Mouse (Mus musculus) c-Kit-positive CD71-positive TER-119-negative erythroid progenitor cells, embryonic 14.5 days (primary cell): Measurements from ENCODE around the gene Pcgf3.
"Not testable (repeated sequence)": the region's sequence is repeated elsewhere in the genome, so short reads cannot be mapped to it uniquely, and the experiment has no call there.

ENCODE experiments used
- DNase-seq: peaks from one replicate; pipeline ENCODE4 v3.0.0-alpha.2; 2013; ENCODE audit warnings: low read depth

Pcgf3 gene

DNA sequence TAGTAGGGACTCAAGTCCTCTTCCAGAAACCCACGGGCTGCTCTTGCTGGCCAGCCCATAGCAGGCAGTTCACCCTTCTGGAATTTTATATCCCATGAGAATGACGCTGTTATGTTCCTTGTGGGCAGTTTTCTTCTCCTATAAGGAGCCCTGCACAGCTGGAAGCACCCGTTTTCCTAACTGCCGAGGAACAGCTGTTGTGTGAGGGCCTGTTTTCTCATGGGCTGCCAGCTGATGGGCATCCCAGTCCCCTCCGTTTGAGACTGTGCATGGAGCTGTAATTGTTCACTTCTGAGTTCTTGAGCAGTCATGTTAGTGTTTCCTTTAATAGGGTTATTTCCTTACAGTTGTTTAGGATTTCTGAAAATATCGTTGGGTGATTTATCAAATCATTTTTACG, 8.6 kb downstream of the Pcgf3 start:
- no peak for DNase-seq

DNA sequence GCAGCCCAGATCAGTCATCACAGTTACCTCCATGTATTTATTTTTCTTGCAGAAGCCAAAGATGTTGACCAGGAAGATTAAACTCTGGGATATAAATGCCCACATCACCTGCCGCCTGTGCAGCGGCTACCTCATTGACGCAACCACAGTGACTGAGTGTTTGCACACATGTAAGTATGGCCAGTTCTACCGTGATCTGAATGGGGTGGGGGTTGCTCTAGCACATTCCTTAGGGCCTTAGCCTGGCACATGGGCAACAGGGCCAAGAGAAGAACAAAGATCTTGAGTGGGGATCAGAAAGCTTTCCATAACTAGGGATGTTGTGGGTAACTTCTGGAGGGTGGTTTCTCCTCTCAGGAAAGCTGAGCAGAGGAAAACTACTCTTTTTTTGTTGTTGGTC, 12.7 kb downstream of the Pcgf3 start:
- no peak for DNase-seq

DNA sequence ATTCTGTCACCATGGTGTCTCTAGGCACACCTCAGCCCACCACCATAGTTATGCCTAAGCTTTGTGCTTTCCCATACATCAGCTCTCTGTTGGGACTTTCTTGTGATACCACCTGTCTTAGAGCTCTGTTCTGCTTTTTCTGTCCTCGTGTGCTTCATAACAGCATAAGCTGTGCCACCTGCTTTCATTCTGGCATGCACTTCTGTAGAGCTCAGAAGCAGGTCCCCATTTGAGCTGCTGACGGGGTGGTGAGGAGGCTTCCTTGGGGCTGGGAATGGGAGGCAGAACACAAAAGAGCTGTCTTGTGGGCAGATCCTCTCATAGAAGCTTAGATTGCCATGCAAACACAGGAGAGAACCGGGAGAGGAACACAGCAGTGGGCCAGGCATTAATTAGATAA, 14.9 kb downstream of the Pcgf3 start:
- no peak for DNase-seq

DNA sequence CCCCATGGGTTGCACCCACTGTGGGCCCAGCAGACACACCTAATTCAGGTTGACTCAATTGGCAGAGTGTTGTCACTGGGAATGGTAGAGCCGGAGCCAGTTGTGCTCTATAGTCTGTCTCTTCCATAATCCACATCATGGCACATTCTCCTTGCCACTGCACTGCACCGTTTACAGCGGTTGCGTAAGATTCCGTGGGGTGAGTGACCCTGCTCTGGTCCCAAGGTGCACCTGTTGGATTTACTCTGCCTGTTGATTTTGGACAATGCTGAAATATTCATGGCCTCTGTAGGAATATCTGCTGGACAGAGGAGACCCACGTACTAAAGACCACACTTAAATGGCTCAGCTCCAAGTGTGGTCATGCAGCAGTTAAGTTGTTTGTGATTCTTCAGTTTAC, 22.0 kb downstream of the Pcgf3 start:
- no peak for DNase-seq

DNA sequence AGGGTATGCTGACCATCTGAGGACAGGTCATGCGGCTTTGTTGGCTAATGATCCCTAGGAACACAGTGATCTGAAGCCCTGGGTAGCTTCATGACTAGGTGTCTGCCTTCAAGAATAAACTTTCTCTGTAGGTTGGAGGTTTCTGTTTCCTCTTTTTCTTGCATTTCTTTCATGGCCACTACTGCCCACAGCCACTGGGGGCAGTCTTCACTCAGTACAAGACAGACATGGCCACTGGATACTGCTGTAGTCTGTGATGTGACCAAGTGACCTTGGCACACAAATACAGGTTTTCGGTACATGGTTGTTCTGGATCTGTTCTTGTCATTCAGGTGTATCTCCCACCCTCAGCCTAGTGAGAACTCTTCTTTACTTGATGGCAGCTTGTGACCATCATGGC, 24.2 kb downstream of the Pcgf3 start:
- no peak for DNase-seq

DNA sequence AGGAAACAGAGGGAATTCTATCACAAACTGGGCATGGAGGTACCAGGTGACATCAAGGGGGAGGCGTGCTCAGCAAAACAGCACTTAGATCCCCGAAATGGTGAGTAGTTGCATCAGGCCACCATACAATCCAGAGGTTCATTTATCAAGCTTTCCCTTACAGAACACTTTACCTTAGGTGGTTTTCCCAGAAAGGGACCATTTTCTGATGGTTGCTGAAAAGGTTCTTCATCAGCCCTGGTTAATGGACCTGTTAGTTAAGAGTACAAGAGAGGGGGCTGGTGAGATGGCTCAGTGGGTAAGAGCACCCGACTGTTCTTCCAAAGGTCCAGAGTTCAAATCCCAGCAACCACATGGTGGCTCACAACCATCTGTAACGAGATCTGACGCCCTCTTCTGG, 25.1 kb downstream of the Pcgf3 start:
- not testable (repeated sequence) for DNase-seq

DNA sequence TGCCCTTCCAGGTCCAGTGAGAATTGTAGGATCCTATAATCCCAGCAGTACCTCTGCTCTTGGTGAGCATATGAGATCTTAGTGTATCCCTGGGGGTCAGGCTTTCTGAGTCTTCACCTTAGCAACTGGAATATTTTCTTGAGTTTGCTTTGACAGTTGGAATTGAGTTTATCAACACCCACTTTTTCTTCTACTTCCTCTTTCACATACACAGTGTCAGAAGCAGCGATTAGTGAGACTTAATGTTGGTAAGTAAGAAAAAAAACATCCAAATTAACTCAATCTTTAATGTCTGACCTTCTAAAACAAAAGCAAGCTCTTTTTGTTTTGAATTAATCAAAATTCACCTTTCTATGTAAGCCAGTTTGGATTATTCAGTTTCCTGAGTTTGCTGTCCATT, 40.5 kb downstream of the Pcgf3 start:
- no peak for DNase-seq

DNA sequence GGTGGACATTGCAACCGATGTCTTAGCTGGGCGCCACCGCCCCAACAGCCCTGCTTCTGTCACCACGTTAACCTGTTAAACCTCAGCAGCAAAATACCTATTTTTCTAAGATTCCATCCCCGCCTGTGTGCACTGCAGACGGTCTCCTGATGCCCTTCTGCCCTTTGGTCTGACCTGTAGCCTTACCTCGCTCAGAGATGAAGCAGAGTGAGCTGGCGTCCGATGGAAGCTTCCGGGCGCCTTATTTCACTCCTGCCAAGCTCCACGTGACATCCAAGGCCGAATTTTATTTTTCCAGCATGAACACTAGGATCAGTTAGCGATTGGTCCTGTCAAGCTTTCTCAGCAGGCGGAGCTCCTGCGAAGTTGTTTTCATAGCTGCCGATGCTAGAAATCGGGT, 41.3 kb downstream of the Pcgf3 start:
- no peak for DNase-seq

DNA sequence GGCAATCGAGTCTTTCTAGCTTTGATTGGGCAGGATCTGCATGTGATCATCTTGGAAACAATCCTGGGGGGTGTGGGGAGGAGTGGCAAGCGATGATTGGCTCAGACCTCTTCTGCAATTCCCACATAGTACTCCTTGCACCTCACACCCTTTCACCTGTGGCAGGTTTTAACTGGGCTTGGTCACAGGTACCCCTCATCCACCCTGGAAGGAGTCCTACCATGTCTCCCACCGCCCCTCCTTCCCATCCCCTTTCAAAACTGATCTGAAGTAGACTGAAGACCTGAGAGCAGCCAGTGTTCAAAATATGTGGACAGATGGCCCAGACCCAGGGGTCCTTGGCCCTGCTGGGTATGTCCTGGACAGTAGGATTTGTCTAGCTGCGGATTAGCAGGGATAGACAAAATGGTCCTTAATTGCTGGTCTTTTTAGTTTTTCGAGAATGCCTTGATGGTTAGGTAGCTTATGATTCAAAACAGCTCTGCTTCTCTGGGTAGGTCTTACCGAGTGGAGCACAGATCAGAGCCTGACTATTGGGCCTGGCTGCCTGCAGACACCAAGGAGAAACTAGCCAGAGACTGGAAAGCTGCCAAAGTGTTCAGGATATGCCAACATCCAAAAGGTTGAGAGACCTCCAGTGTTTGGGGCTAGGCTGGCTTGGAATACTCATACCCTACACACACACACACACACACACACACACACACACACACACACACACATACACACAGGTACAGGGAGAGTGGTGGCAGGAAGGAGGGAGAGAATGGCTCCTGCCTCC, 54.7 kb downstream of the Pcgf3 start:
- no peak for DNase-seq

DNA sequence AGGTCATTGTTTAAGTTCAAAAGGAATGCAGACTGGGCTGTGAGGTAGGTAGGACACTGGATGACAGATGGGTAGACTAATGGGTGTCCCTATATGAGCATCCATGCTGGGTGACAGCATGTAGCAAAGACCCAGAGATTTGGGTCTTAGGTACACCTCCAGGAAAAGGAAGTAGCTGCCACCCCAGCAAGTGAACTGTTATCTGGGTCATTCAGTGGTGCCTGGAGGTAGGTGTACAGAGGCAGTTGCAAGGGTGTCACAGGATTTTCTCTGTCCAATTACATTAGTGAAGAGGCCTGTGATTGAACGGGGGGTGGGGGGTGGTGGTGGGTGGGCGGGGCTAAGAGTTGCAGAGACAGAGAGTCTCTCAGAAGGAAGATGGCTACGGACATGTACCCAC, 55.6 kb downstream of the Pcgf3 start:
- DNase-seq, result no peak

DNA sequence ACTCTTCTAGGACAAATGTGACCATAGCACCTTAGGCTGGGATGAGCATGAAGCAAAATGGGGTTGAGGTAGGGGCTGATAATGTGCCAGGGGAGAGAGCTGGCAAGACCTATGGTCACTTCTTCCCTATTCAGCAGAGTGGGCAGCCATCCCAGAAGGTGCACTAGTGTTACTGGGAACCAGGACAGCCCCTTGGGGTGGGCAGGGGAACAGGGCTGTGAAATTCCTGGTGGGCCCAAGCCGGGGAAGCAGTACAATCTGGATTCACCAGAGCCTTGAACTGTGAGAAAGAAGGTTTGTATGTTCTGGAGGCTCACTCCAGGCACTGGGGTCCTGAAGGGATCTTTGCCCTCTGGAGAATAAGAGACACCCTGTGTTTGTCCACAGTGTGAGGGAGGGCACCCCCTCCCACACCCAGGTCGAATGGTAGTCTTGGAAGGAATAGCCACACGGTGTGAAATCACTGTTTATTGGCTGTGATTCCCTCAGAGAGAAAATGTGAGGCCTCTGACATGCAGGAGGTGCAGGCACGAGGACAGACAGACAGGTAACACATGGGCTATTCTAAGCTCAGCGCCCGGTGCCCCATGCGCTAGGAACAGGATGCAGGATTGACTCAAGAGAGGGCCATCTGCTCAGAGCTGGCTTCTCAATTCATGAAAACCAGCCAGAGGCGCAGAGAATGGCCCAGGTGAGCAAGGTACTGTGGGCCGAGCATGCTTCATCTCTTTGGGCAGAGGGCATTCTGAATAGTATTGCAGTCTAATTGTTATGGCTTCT, 57.3 kb downstream of the Pcgf3 start:
- no peak for DNase-seq

DNA sequence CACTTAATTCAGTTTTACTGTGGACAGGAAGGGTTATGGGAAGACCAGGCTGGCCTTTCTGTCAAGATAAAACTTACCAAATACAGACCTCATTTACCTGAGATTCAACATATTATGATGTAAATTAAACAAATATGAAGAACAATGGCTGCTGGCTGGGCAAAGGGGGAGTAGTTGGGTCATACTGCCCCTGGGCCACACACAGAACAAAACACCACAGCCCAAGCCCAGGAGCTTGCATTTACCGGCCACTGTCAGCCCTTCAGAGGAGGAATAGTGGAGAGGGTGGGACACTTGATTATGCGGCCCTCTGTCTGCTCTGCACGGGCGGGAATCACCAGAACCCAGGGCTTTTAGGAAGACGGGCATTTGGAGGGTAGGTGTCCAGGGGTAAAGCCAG, 57.9 kb downstream of the Pcgf3 start:
- no peak for DNase-seq

DNA sequence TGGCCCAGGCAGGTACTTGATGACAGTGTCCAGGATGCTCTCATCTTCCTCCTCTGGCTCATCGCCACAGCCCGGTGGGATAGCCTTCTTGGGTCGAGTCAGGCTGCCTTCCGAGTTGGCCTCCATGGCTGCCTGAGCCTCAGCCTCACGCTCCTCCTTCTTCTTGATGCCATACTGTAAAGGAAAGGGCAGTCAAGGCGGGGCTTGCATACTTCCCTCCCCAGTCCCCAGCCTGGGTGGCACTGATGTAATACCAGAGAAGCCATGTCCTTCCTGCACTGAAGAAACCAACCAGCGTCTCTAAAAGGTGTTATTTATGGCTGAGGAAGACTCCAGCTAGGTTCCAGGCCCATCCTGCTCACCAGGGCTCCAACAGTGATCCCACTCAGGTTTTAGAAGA, 59.1 kb downstream of the Pcgf3 start:
- no peak for DNase-seq

DNA sequence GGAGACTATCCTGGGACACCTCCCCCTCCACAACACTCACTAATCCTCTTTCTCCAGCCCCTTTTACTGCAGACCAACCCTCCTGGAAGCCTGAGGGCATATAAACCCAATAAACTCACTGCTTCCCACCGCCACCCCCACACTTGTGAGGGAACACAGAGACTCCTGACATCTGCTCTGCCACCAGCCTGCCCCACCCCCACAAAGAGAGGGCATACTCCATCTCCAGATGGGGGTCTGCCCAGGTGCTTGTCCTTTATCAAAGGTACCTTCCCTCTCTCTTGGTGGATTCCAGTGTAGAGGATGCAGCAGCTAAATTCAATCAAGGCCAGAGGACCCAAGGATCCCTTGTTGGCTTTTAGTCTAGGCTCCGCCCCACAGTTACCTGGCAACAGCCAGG, 60.0 kb downstream of the Pcgf3 start:
- DNase-seq, result no peak

DNA sequence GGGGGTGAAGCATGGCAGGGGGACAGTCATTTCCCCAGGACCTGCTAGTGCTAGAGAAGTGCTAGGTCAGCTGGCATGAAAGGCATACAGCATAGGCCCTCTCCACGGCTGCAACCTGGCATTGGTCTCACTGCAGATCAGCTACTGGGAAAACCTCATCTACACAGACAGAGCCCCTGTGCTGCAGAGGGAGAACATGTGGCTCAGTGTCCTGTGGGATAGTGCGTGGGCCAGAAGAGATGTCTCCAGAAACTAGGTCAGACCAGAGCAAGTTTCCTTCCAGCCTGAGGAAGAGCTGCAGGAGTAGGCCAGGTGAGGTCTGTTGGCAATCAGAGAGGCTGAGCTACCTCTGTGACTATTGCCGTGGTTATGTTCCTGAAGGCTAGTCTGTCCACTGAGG, 60.9 kb downstream of the Pcgf3 start:
- DNase-seq, result no peak

DNA sequence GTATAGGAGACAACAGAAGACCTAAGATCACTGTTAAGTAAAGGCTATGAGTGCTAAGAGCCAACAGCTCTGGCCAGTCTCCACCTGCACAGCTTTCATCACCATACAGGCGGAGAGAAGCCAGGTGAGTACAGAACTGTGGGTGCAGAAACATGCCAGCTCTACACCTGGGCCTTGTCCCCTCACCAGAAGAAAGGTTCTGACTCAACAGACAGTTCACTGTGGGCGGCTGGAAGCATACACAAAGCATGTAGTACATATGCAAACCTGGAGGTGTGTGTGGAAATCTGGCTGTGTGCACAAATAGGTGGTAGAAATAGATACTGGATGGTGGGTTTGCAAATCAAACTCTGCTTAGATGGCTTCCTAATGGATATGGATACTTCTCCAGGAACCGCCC, 61.6 kb downstream of the Pcgf3 start:
- no peak for DNase-seq

DNA sequence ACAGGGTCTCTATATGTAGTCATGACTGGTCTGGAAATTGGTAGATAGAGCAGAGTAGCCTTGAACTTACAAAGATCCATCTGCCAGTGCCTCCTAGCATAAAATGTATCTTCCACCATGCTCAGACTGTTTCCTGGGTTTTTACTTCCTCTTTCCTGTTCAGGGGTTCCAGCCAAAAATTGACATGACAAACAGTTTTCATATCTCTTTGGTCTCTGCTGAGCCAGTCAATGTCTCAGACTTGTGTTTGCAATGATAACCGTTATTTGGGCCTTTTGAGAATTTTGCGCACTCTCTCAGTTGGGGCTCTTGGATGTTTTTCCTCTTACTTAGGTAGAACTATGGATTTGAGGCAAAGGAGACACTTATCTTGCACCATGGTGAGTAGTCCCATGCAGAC, 73.2 kb downstream of the Pcgf3 start:
- no peak for DNase-seq

DNA sequence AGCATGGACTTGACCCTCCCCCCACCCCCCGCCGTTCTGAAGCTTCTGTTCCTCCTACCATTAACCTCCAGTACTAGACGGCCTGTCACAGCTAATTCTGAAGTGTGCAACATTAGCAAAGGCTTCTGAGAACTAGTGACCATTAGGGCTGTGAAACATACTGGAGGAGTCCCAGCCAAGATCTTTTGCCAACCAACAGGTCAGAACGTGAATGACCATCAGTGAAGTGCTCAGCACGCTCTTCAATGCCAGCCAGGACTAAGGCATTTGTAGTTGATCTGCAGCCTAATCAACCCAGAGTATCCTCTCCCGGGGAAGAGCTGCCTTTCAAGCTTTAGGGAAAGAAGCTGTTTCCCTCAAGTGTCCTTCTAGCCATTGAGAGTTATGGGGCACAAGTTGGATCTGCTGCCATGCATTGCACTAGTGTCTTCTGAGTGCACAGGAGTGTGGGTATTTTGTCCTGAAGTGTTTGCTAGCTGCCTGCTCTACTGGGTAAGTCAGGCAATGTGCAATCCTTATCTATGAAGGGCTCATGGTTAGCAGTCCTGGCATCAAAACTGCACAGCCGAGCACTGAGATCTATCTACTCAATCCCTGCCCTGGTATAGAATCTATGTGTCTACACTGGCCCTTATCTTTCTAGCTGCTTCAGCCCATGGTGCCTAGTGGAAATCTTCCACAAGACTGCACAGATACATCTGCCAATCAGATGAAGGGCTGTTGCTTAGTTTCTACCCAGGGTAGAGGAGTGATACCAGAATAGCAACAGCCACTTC, 82.7 kb downstream of the Pcgf3 start:
- no peak for DNase-seq

DNA sequence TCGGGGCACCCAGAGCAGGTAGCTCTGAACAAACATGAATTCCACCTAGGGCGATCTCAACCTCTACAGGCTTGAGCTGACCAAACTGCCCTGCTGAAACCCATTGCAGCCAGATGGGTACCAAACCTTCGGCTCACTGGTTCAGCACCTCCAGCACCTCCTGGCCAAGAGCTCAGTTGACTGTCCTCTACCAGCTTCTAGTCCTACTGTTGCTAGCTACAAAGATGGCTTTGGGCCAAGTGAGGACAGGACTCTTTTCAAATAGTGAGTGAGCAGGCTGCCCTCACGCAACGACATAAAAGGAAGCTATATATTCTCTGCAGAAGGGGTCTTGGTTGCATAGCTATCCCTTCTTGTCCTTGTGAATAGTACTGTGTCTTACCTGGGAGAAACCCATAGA, 86.6 kb downstream of the Pcgf3 start:
- DNase-seq, result no peak

DNA sequence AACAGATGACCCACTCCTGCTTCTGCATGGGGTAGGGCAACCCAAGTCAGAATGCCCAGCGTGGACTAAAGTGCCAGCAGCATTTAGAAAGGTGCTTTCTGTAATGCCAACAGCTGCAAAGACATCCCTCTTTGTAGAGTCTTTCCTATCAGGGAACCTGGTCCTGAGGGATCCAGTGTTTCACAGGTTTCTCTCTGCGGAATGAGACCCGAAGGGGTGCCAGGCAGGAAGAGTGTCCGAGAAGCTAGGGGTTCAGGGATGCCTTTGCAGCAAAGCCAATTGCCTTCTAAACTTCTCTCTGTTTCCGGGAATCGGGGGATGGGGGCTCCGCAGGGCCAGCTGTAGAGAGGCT, 88.1 kb downstream of the Pcgf3 start:
- no peak for DNase-seq

DNA sequence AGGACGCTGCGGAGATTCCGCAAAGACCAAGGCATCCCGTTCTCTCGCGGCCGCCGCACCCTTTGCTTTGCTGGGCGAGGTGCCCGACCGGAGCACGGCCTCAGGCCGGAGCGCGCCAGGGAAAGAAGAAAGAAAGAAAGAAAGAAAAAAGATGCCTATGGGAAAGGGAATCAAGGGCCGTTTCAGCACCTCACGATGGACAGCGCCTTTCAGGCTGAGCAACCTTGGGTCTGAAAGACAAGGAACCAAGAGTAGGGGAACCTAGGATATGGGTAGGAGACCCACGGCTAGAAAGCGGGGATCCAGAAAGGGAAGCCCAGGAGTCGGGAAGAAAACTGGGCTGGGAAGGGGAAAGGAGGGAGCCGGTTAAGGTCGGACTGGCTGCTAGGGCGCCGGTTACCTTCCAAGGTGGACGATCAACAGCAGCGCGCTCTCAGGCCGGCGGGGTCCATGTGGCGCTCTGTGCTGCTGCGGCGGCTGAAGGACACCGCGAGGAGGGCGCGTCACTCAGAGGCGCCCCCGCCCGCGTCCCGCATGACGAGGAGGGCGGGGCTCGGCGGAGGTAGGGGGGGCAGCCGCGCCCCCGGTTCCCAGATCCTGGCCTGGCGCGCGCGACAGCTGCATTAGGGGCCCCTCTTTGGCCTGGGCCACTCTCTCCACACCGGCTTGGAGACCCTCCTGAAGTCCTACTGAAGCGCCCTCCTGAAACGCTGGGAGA, 88.6 kb downstream of the Pcgf3 start, which contains the start of gene Cplx1:
Gene Cplx1 (minus strand): TSS at position 536 of the 718 bp plus-strand sequence.
- peak; percentile 49 for DNase-seq

DNA sequence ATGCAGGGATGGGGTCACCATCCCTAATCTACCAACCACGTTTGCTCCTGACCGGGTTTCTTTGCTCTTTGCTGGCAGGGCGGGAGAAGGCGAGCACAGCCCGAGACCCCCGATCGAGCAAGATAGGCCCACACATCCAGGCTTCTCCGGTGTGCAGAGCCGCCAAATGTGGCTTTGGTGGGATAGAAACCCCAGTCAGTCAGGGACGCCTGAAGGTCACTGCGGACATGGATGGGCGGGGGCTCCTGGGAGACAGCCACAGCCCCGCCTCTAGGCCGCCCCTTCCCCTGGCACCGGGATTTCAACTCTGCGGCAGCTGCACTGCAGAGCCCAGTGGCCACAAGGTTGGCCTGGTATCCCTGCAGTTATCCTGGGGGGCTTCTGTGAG, 89.2 kb downstream of the Pcgf3 start:
- DNase-seq, result no peak
